Mouse (Mus musculus): ENCODE data around the gene Coro1b. TPM values are rescaled to one million over a fixed set of nuclear protein-coding genes. Genes with fewer than 3 reads are reported as not detected.

Gene Coro1b
- polyA plus RNA-seq, 1 experiment = not detected

- Histone ChIP-seq H3K4me3 (ENCODE audit: insufficient read depth, low read depth, low read length) (no peak overlapping the region), H3K4me1 (ENCODE audit: control insufficient read depth, insufficient read depth, low read length) (peaks cover 28% of the 10 kb centered on the region), H3K27ac (ENCODE audit: insufficient read depth, low read depth, low read length) (no peak overlapping the region; the same call in 1 of the 2 replicates)
- no peak for TF ChIP-seq CTCF (IDR thresholded peaks at IDR 0.05; ENCODE audit: insufficient read depth, low read depth, low read length)
- TF ChIP-seq POLR2A (IDR thresholded peaks at IDR 0.05; ENCODE audit: insufficient read depth, low read depth, low read length) = no peak
- WGBS = 91% methylated on average over 5 of the region's 5 CpGs
Observed at GRCm38 (mm10) chr19:4151898-4152297, 3.5 kb downstream of the Coro1b start.

DNA sequence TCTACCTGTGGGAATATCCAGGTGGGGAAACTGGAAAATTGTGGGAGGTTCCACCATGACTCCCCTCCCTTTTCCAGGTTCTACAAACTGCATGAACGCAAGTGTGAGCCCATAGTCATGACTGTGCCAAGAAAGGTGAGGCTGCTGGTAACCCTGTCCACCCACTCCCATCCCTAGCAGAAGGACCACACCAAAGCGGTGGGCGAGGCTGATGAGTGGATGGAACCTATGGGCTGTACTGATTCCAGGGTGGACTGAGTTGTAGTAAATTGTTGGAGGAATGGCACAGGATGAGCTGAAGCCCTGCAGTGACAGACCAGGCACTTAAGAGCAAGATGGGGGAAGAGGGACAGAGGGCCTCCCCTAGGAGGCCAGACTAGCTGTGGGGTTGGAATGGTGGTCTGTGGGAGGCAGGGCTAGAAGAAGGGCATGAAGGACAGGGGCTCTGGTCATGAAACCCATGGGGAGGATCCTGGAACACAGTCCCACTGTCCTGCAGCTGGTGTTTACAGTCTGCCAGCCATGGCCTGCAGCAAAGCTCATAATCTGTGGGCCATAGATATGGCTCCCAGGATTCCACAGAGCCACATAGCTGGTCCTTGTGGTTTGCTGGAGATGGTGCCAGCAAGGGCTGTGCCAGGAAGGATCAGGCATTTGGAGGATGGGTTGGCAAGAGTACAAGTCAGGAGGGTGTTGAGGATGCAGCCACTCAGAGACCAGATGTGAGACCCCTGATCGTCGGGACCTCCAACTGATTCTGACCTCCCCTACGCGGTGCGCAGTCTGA lies 4.2 kb downstream of the Coro1b start:
- Histone ChIP-seq H3K27ac (ENCODE audit: insufficient read depth, low read depth, low read length) (no peak overlapping the region), H3K4me3 (ENCODE audit: insufficient read depth, low read depth, low read length) (no peak overlapping the region), H3K4me1 (ENCODE audit: control insufficient read depth, insufficient read depth, low read length) (peaks cover 25% of the 10 kb centered on the region)
- TF ChIP-seq CTCF (IDR thresholded peaks at IDR 0.05; ENCODE audit: insufficient read depth, low read depth, low read length) (no peak; the same call in 1 of the 2 replicates), POLR2A (IDR thresholded peaks at IDR 0.05; ENCODE audit: insufficient read depth, low read depth, low read length) (no peak)
- 84% methylated on average over 8 of the region's 8 CpGs for WGBS

GRCm38 (mm10) chr19:4153232-4153654 lies 4.8 kb downstream of the Coro1b start, which contains the start of gene Ptprcap:
TSS of gene Ptprcap (plus strand) at chr19:4153604.
- WGBS = 73% methylated on average over 11 of the region's 11 CpGs
- H3K27ac ChIP-seq (ENCODE audit: insufficient read depth, low read depth, low read length) = no peak within 1 kb of the TSS; the same call in 1 of the 2 replicates

GRCm38 (mm10) chr19:4154437-4155222 lies 6.2 kb downstream of the Coro1b start:
- H3K4me1 ChIP-seq (ENCODE audit: control insufficient read depth, insufficient read depth, low read length) = peaks cover 16% of the 10 kb centered on the region
- H3K27ac ChIP-seq (ENCODE audit: insufficient read depth, low read depth, low read length) = no peak overlapping the region
- H3K4me3 ChIP-seq (ENCODE audit: insufficient read depth, low read depth, low read length) = no peak overlapping the region
- WGBS = 72% methylated on average over 13 of the region's 13 CpGs
- TF ChIP-seq POLR2A (IDR thresholded peaks at IDR 0.05; ENCODE audit: insufficient read depth, low read depth, low read length) = no peak
- TF ChIP-seq CTCF (IDR thresholded peaks at IDR 0.05; ENCODE audit: insufficient read depth, low read depth, low read length) = no peak

More at GRCm38 (mm10) chr19:4153232-4153654, 4.8 kb downstream of the Coro1b start, which contains the start of gene Ptprcap:
- peaks cover 24% of the 10 kb centered on the region for H3K4me1 ChIP-seq (ENCODE audit: control insufficient read depth, insufficient read depth, low read length)
- H3K4me3 ChIP-seq (ENCODE audit: insufficient read depth, low read depth, low read length) = no peak within 1 kb of the TSS
- no peak for TF ChIP-seq CTCF (IDR thresholded peaks at IDR 0.05; ENCODE audit: insufficient read depth, low read depth, low read length)
- TF ChIP-seq POLR2A (IDR thresholded peaks at IDR 0.05; ENCODE audit: insufficient read depth, low read depth, low read length) = no peak

DNA sequence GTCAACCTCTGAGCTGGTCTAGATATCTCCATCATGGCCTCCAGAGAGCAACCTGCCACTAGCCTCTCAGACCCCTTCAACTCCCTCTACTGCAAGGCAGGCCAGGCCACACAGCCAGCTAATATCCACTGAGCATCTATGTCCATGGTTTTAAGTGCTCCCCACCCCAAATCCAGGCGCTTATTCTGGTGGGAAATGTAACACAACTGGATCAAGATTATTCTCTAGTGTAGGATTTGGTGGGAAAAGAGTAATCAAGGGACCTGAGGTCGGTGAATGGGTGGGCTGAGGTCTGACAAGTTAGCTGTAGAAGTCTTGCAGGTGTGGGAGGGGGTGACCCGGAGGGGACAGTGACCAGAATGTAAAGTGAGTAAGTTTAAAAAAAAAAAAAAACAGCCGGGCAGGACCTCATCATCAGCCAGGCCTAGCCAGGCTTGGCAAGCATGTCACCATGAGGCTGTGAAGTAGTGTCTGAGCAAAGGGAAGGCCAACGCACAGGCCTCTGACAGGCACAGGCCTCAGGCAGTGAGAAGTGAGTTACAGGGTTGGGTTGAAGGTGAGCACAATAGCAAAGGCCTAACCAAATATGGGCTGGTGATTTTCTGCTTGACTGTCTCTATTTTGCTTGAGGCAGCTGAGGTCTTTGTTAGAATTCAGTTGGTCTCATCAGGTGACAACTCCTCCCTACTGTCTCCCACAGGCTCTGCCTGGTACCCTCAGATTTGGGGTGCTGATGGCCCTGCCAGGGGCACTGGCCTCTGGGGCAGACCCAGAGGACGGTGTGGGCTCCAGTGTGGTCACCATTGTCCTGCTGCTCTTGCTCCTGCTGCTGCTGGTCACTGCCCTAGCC lies 7.0 kb downstream of the Coro1b start:
- Histone ChIP-seq H3K4me3 (ENCODE audit: insufficient read depth, low read depth, low read length) (no peak overlapping the region), H3K4me1 (ENCODE audit: control insufficient read depth, insufficient read depth, low read length) (peaks cover 8% of the 10 kb centered on the region; the same call in 1 of the 2 replicates), H3K27ac (ENCODE audit: insufficient read depth, low read depth, low read length) (no peak overlapping the region)
- TF ChIP-seq POLR2A (IDR thresholded peaks at IDR 0.05; ENCODE audit: insufficient read depth, low read depth, low read length) (no peak), CTCF (IDR thresholded peaks at IDR 0.05; ENCODE audit: insufficient read depth, low read depth, low read length) (no peak)
- 64% methylated on average over 6 of the region's 6 CpGs for WGBS

GRCm38 (mm10) chr19:4156073-4156579 lies 7.7 kb downstream of the Coro1b start:
- WGBS = 66% methylated on average over 20 of the region's 20 CpGs
- H3K4me3 ChIP-seq (ENCODE audit: insufficient read depth, low read depth, low read length) = no peak overlapping the region
- no peak overlapping the region for H3K27ac ChIP-seq (ENCODE audit: insufficient read depth, low read depth, low read length)
- TF ChIP-seq CTCF (IDR thresholded peaks at IDR 0.05; ENCODE audit: insufficient read depth, low read depth, low read length) (no peak), POLR2A (IDR thresholded peaks at IDR 0.05; ENCODE audit: insufficient read depth, low read depth, low read length) (no peak)
- H3K4me1 ChIP-seq (ENCODE audit: control insufficient read depth, insufficient read depth, low read length) = 0 out of 2 replicates have a peak, but pooled peaks cover 2% of the 10 kb centered on the region

DNA sequence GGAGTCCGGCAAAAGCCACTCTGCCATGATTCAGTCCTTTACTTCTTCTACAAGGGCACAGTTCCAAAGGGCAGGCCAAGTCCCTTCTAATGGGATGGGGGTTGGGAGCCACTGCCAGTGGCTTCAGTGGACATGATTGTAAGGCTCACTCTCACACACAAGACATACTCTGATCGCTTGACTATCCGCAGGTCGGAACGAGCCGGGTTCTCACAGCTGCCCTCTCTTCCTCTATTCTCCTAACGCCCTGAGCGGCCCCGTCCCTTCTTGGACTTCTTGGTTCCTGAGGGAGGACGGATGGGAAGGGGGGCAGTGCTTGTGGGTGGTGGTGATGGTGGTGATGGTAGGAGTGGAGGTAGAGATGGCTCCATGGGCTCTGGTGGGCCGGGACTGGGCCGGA lies 8.4 kb downstream of the Coro1b start:
- Histone ChIP-seq H3K27ac (ENCODE audit: insufficient read depth, low read depth, low read length) (no peak overlapping the region), H3K4me3 (ENCODE audit: insufficient read depth, low read depth, low read length) (no peak overlapping the region), H3K4me1 (ENCODE audit: control insufficient read depth, insufficient read depth, low read length) (0 out of 2 replicates have a peak, but pooled peaks cover 2% of the 10 kb centered on the region)
- no peak for TF ChIP-seq CTCF (IDR thresholded peaks at IDR 0.05; ENCODE audit: insufficient read depth, low read depth, low read length)
- TF ChIP-seq POLR2A (IDR thresholded peaks at IDR 0.05; ENCODE audit: insufficient read depth, low read depth, low read length) = no peak
- 86% methylated on average over 12 of the region's 12 CpGs for WGBS

- Histone ChIP-seq H3K4me3 (ENCODE audit: insufficient read depth, low read depth, low read length) (no peak overlapping the region), H3K27ac (ENCODE audit: insufficient read depth, low read depth, low read length) (no peak overlapping the region), H3K4me1 (ENCODE audit: control insufficient read depth, insufficient read depth, low read length) (peaks cover 10% of the 10 kb centered on the region)
- TF ChIP-seq POLR2A (IDR thresholded peaks at IDR 0.05; ENCODE audit: insufficient read depth, low read depth, low read length) = no peak
- TF ChIP-seq CTCF (IDR thresholded peaks at IDR 0.05; ENCODE audit: insufficient read depth, low read depth, low read length) = no peak
- 96% methylated on average over 8 of the region's 8 CpGs for WGBS
Observed at GRCm38 (mm10) chr19:4159049-4159448, 10.6 kb downstream of the Coro1b start.

All from olfactory bulb, adult 2 months (tissue).